8 mouse cellular contexts compared by ENCODE assay signal in genomic region chr12:104418340-104419135, GRCm38 (mm10). TPM values are rescaled to one million over a fixed set of nuclear protein-coding genes. Genes with fewer than 3 reads are reported as not detected.
DNase-seq lines count a peak whose midpoint lies in the region; TF ChIP-seq lines count a peak whose summit lies in the region.

No protein-coding gene starts in this region.

- intact Hi-C loops in gastrocnemius, adult 2 months (cut with DNase I), result loop anchor here (1.0 kb wide), 1 partner anchor 423 kb away; no protein-coding TSS in a partner anchor

- no peak overlapping the region for H3K27ac ChIP-seq in gastrocnemius, adult 2 months

- peak; percentile 84 for TF ChIP-seq CTCF in gastrocnemius, adult 2 months (IDR thresholded peaks at IDR 0.05)

- peak; percentile 84 for DNase-seq in R1 (ENCODE audit: low read depth, low spot score)
- DNase-seq in cerebellum, postnatal 25 days, result peak; percentile 83 to 91
- DNase-seq in gastrocnemius, adult 2 months, result peak; percentile 80
- peak; percentile 54 for DNase-seq in hindlimb bud, embryonic 11.5 days (ENCODE audit: extremely low spot score, low read depth, low spot score)
- peak; percentile 80 to 91 for DNase-seq in left cerebral cortex, adult 18-20 months (ENCODE audit: low spot score in 2 of 2)
- DNase-seq in lung, postnatal 36 days, result peak; percentile 79
- DNase-seq in retina, postnatal 7 days (ENCODE audit: low read depth, low spot score), result peak; percentile 63
- DNase-seq in urinary bladder, adult 2 months (ENCODE audit: low spot score), result peak; percentile 60

- H3K4me3 ChIP-seq in gastrocnemius, adult 2 months, result no peak overlapping the region

RNA-seq across cellular contexts. Expression of gene Serpina3n, which starts 12.0 kb away (rescaled TPM):
- 1 to 10 TPM; 4.2 to 4.5 TPM for total RNA-seq in gastrocnemius, adult 2 months (2021)
- 10 to 100 TPM; 13.4 to 20.2 TPM for total RNA-seq in left cerebral cortex, adult 18-20 months (2021)
- 95.8 and 133 TPM in 2 replicates for polyA plus RNA-seq in urinary bladder, adult 2 months (2012; rRNA removed)

RNA-seq across cellular contexts. Expression of gene Gsc, which starts 54.6 kb away (rescaled TPM):
- total RNA-seq in gastrocnemius, adult 2 months (2021), result under 1 TPM in 1 of 2 experiments, not detected in 1; 0.42 TPM
- total RNA-seq in left cerebral cortex, adult 18-20 months (2021), result not detected
- polyA plus RNA-seq in urinary bladder, adult 2 months (2012; rRNA removed), result 0.04 TPM in 1 of 2 replicates, not detected in the other
